Mouse (Mus musculus) right cerebral cortex, postnatal 36 days (tissue): ENCODE measurements around the gene Samt4.
"Not testable (repeated sequence)": the region's sequence is repeated elsewhere in the genome, so short reads cannot be mapped to it uniquely, and the experiment has no call there.

ENCODE experiments used
- DNase-seq, 2 experiments: peaks; one replicate each; pipeline ENCODE4 v3.0.0; 2022; ENCODE audit warnings: low spot score in 2 of 2, mixed read lengths in 1 of 2

Samt4 gene

DNA sequence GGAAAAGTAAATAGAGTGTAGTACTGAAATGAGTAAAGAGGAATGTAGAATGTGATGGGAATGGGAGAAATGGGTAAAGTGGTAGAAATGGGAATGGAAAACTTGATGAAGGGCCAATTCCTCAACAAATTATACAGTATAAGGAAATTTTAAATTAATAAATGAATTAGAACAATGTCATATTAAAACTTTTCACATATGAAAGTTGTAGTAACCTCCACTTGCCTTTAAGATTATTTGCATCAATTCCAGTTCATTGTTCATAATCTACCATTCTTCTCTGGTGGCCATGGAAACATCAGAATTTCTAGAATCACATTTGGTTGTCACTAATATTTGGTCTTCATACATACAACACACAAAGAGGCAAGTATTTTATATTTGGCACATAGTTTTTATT is at the start of gene Samt4:
TSS of gene Samt4 (plus strand) at position 301 of the 400 bp plus-strand sequence.
- DNase-seq: no peak

GRCm38 (mm10) chrX:154443696-154444095 is 38.1 kb upstream of the Samt4 start:
- DNase-seq: not testable (repeated sequence)

GRCm38 (mm10) chrX:154468386-154468785 is 13.4 kb upstream of the Samt4 start:
- not testable (repeated sequence) for DNase-seq
